Mouse (Mus musculus) kidney, postnatal 25 days (tissue): Measurements from ENCODE around the gene Metrn.
"Not testable (repeated sequence)": the region's sequence is repeated elsewhere in the genome, so short reads cannot be mapped to it uniquely, and the experiment has no call there.

ENCODE experiments used
- DNase-seq, 2 experiments: peaks; one replicate each; pipeline ENCODE4 v3.0.0; 2021; ENCODE audit warnings: mixed read lengths in 2 of 2

The Metrn gene

GRCm38 (mm10) chr17:25830806-25831431 is 34.0 kb upstream of the Metrn start:
- DNase-seq = peak in 1 of 2 experiments; percentile 57

DNA sequence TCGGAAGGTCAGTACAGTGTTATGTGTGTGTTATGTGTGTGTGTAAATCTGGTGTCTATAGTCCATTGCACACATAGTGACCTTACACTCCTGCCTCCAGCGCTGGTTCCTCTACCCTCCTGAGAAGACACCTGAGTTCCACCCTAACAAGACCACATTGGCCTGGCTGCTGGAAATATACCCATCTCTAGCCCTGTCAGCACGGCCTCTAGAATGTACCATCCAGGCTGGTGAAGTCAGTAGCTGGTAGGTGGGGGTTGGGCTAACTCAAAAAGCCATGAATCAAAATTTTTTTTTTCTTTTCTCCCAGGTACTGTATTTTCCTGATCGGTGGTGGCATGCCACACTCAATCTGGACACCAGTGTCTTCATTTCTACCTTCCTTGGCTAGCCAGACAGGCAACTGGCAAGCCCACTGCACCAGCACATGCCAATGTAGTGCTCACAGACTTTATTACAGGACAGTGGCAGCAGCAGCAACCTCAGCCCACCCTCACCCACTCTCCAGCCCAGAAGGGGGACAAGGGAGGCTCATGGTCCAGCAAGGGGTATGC is 33.3 kb upstream of the Metrn start:
- DNase-seq = peak in 1 of 2 experiments; percentile 38

DNA sequence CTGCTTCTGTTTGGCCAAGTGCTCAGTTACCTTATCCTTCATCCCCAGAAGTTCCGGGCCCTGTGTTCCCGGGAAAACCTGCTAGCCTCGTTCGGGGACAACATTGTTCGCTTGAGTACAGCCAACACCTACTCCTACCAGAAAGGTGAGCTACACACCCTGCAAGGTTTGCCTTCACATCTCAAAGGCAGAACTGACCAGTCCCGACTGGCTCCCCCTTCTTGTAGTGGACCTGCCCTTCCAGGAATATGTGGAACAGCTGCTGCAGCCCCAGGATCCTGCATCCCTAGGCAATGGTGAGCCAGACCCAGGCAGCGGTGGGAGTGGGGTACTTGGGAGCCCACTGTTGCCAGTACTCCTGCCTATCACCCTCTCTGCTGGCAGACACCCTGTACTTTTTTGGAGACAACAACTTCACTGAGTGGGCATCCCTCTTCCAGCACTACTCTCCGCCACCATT is 32.7 kb upstream of the Metrn start:
- peak in 1 of 2 experiments; percentile 52 for DNase-seq

- peak; percentile 87 to 92 for DNase-seq
Measured at GRCm38 (mm10) chr17:25828712-25829557, 32.0 kb upstream of the Metrn start, which contains the start of gene Jmjd8. TSS of gene Jmjd8 (plus strand) at chr17:25828867.

GRCm38 (mm10) chr17:25828223-25828594 is 31.3 kb upstream of the Metrn start:
- peak in 1 of 2 experiments; percentile 53 for DNase-seq

- peak in 1 of 2 experiments; percentile 43 for DNase-seq
Measured at GRCm38 (mm10) chr17:25827546-25828222, 30.7 kb upstream of the Metrn start.

DNA sequence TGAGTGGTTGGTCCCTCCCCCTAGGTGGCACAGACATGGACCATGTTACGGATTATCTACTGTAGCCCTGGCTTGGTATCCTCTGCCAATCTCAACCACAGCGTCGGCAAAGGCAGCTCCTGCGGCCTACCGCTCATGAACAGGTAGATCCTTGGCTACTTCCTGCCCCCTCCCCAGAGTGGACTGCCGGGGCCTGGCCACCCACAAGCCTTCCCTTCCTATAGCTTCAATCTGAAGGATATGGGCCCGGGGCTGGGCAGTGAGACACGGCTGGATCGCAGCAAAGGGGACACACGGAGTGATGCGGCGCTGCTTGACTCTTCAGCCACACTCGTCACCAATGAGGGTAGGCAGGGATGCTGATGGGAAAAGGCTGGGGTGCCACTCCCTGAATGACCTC is 30.1 kb upstream of the Metrn start:
- peak in 1 of 2 experiments; percentile 40 for DNase-seq

GRCm38 (mm10) chr17:25825984-25826570 is 29.1 kb upstream of the Metrn start:
- peak in 1 of 2 experiments; percentile 44 for DNase-seq

DNA sequence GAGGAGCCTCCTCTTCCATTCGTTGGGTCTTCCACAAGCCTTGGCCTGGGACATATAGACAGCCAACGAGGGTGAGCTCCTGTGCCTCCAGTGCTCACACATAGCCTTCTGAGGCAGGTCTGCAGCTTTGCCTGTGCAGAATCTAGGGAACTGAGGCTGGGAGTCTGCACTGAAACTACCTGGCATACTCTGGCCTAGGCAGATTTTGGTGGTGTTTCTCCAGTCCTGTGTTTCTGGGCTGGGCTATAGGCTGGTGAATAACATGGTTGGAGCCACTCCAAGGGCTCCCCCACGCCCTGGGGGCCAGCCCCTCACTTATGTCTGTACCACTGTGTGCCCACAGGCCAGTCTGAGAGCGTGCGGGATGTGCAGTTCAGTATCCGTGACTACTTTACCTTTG is 28.4 kb upstream of the Metrn start:
- DNase-seq = no peak

GRCm38 (mm10) chr17:25824362-25825142 is 27.6 kb upstream of the Metrn start:
- peak in 1 of 2 experiments; percentile 37 for DNase-seq

GRCm38 (mm10) chr17:25823452-25823851 is 26.5 kb upstream of the Metrn start, which contains the start of gene Wdr24:
TSS of gene Wdr24 (plus strand) at chr17:25823627.
- peak; percentile 77 to 83 for DNase-seq

DNA sequence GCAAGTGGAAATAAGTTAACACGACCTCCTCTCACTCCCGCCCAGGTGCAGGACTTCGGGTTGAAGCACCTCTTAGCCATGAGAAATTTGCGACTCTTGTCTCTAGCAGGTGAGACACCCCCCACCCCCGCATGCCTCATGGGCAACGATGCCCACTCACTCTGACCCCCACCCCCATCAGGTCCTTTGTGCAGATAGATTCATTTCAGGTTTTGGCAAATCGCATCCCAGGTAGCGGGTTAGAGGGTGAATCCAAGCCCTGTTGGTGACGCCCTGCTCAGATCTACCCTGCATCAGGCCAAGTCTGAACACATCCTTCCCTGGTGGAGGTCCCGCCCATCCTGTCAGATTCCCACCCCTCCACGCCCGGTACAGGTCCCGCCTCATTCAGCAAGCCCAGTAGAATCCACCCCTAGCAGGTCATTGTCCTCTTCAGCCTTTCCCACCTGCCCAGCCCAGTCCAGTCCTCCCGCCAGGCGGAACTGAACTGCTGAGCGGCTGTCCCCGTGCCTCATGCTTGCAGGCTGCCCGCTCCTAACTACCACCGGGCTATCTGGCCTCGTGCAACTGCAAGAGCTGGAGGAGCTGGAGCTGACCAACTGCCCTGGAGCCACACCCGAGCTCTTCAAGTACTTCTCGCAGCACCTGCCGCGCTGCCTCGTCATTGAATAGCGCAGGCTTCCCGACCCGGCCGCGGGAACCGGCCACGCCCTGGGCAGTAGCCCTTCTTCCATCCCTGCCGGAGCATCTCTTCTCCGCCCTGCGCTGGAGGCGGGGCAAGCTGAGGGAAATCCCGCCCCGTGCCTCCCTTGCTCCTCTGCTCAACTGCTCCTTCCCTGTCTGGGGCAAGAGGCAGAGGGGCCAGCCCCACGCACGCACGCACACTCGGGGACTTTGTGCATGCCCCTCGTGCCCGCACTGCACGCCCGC is 22.2 kb upstream of the Metrn start:
- DNase-seq = peak in 1 of 2 experiments; percentile 51

- peak in 1 of 2 experiments; percentile 26 for DNase-seq
Measured at GRCm38 (mm10) chr17:25817662-25818061, 20.7 kb upstream of the Metrn start.

- DNase-seq = peak; percentile 87 to 89
Measured at GRCm38 (mm10) chr17:25813471-25813870, 16.5 kb upstream of the Metrn start.

DNA sequence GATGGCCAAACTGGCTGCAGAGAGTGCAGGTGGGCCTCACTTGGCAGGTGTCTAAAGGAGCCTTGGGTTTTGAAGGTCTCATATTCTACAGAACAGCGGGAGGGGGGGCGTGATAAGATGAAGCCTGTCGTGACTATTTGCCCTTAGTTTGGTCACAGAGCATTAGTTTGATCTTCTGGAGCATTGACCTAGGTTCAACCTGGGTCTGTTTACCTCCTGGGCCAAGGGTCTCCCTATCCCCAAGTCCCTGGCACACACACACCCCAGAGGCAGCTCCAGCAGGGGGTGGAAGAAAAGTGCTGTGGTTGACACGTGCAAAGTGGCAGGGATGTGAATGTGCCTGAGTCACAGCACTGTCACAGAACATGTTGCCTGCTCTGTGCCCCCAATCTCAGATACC is 14.0 kb upstream of the Metrn start:
- DNase-seq = no peak

DNA sequence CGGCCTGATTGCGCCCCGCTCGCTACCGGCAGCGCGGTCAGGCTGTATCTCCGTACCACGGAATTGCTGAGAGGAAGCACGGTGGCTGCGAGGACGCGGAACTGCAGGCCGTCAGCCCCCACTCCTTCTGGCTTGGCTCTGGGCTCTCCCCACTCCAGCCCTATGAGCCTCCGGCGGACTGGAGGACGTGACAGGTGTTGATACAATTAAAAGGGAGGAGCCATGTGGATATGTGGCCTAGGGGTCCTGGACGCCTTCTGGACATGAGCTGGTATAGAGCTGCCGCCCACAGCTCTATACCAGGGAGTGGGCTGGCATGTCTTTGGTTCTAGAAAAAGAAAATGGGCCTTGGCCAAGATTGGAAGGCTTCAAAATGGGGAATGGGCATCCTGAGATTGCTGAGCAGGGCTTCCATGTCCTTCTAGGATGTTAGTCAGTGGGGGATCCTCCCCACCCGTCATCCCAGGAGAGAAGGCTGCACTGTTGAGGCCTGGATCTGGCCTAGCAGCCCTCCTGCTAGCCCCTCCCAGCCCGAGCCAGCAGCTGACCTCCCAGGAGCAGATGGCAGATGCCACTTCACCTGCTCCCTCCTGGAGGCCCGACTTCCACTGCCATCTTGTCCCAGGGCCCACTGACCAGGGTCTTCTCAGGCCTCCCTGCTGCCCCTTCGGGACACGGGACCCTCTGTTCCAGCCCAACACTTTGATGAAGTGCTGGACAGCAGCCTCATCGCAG is 12.8 kb upstream of the Metrn start:
- no peak for DNase-seq

DNA sequence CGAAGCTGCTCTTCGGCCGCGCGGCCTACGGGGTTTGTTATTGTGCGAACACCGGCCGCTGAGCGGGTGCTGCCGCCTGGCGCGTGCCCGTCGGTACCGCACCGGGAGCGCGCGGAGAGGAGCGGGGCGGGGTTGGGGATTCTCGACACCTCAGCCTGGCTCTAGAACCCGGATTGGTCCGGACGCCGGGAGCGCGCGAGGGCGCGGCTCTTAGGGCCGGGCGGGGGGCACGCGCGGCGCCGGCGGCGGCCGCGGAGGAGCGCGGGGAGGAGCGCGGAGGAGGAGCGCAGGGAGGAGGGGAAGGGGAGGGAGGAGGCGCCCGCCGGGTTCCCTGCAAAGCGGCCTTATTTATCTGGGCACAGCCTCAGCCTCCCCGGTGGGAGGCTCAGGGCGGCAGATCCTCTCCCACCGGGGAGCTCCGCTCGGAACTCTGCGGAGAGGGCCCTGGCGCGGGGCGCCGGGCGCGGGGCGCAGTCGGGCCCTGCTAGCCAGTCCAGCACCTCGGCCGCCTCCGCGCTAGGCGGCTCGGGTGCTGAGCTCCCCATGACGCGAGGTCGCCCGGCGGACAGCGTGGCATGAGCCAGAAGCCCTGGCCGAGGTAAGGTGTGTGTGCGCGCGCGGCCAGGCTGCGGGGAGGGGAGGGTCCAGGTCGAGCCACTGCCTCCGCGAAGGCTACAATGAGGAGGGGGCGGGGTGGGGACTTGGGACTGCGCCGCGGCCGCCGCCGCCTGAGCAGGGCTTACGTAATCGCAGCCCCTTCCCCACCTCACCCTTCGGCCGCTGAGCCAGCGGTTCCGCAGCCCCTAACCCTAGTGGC is 12.1 kb upstream of the Metrn start, which contains the start of gene Fbxl16:
Gene Fbxl16, plus strand, starts transcription at position 297 of the 817 bp plus-strand sequence.
- DNase-seq = peak; percentile 61 to 88

DNA sequence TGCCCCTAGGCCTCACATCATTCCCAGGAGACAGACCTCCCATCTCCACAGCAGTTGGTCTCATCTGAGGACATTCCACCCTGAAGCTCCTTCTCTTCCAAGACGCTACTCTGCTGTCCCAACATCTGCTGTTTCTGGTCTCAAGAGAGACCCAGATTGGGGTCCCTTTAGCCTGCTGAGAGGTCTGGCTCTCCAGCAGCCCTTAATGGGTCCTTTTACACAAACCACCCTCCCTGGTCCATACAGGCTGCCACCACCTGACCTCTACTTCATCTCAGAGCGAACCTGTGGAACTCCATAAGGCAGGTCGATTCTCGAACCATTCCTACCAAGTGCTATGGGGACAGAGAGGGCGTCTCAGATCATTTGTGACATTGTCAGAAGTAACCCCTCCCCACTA is 11.1 kb upstream of the Metrn start:
- DNase-seq = no peak

GRCm38 (mm10) chr17:25807452-25807851 is 10.5 kb upstream of the Metrn start:
- DNase-seq = not testable (repeated sequence)
